Mouse (Mus musculus) liver, embryonic 14.5 days (tissue): Measurements from ENCODE around the gene Mapkapk2.

ENCODE experiments used
- CTCF ChIP-seq: IDR thresholded peaks from 2 replicates; pipeline ENCODE4 v1.5.1; 2016; ENCODE audit warnings: antibody characterized with exemption, low read depth, control low read depth
- EP300 ChIP-seq: IDR thresholded peaks from 2 replicates; pipeline ENCODE4 v1.6.1; 2016; ENCODE audit warnings: antibody characterized with exemption, low read depth

- no peak for TF ChIP-seq CTCF
- no peak for TF ChIP-seq EP300
Measured at GRCm38 (mm10) chr1:131097700-131098094, at the start of gene Mapkapk2.
